Mouse (Mus musculus): ENCODE data around the gene Asic4.
A peak's percentile ranks its signal among the peaks of the same experiment; 100 is the strongest.

Gene Asic4

DNA sequence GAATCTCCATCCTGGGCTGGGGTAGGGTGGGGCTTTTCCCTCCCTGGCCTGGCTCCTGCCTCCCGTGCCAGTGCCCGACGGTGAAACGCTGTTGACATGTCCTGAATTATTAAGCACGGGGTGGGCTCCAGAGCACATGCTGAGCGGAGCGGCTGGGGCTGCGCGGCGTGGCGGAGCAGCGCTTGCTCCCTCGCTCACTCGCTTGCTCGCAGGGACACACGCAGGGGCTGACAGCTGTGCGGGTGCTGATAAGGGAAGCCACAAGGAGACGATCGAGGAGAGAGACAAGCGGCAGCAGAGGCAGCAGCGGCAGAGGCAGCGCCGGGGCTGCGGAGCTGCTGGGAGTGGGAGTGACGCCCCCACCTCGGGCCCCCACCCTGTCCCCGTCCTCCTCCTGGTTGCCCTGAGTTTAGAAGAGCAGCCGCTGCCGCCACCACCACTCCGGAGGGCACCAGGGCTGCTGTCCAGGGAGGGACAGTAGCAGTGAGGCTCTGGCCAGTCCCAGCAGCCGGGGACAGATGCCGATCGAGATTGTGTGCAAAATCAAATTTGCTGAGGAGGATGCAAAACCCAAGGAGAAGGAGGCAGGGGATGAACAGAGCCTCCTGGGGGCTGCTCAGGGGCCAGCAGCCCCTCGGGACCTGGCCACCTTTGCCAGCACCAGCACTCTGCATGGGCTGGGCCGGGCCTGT is at the start of gene Asic4:
TSS of gene Asic4 (plus strand) at position 123 of the 692 bp plus-strand sequence.
- DNase-seq = no peak

DNA sequence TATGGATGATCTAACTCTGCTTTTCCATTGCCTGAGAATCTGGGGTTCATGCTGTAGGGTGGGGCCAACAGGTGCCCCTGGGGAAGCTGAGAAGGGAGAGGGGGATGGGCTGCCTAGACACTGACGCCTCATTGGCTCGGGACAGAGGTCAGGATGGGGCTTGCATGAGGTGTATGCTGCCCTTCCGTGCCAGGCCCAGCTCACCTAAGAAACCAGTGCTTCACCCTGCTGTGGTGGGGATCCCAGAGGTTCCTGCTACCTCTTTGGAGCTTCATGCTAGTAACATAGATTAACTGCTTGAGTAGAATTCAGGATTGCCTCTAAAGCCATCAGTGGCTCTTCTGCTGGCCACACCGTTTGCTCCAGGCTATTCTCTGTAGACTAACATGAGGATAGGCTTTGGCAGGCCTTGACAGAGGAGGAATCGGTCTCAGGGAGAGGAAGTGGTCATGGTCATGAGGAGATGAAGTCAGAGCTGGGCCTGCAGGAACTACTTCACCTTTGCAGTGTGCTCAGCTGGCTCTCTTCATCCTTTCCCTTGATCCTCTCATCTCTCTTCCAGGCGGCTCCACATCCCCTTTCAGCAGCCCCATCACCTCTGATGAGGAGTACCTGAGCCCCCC is 49.6 kb upstream of the Asic4 start:
- no peak for DNase-seq

DNA sequence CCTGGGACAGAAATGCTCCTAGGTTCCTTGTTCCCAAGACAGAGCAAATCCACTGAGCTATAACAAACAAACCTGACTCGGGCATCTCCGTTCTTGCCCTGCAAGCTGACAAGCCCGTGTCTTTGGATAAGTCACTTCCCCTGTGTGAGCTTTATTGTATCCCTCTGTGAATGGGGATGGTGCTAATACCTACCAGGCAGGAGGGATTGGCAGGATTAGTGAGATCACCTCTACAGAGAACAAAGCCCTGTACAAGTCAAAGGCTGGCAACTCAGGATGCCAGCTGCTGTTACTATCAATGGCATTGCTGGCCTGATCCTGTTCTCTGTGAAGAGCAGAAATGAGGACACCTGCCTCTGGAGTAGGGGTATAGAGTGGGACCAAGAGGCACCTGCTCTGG is 44.7 kb upstream of the Asic4 start:
- no peak for DNase-seq

DNA sequence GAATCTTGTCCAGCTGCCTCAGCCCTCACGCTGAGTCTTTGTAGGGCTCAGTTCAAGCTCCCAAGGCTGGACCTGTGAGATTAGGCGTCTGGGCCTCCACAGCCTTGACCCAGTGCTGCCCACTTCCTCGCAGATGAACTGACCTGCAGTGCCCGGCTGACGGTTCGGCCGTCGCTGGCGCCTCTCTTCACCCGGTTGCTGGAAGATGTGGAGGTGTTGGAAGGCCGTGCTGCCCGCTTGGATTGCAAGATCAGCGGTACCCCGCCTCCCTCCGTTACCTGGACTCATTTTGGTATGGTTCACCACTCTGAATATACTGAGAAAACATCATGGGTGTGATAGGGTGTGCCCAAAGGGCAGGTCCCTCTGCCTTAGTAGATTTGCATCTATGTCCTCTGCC is 44.1 kb upstream of the Asic4 start:
- no peak for DNase-seq

DNA sequence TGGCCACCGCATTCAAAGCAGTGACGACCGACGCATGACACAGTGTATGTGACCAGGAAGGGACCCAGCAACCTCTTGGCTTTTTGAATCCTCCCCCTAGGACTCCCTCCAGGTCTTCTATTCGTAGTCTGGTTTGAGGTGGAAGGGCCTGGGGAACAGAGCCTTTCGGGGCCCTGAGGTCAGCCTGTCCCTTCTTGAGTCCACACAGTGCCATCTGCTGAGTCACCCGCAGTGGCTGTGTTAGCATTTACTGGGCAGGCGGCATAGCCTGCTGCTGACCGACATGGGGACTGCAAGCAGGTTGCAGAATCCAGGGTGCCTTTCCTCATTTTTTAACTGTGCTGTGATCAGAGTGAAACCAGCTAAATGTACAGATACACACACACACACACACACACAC is 43.2 kb upstream of the Asic4 start:
- DNase-seq = no peak

DNA sequence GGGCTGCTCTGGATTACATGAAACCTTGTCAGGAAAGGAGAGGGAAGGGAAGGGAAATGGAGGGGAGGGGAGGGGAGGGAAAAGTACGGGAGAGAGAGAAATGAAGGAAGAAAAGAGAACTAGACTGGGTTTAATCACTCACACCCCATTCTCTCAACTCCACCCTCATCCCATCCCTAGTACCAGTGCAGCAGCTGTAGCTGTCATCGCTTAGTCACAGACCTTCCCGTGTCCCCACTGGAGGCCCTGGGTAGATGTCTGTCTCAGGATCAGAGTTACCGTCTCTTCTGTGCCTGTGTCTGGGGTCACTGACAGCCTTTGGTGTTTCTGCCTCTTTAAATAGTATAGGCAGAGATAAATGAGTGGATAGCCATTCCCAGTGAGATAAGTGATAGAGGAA is 42.0 kb upstream of the Asic4 start:
- DNase-seq = no peak

DNA sequence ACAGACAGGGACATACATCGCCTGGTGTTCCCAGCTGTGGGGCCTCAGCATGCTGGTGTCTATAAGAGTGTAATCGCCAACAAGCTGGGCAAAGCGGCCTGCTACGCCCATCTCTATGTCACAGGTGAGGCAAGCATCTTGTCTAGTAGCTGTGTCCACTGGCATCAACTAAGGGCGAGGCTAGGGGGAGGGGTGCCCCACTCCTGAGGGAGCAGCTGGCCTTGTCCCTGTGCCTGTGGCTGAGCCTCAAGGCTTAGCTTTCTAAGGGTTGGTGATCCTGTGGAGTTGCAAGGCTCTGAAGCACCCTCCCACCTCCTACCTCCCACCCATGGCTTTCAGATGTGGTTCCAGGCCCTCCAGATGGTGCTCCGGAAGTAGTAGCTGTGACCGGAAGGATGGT is 40.3 kb upstream of the Asic4 start:
- DNase-seq = no peak

DNA sequence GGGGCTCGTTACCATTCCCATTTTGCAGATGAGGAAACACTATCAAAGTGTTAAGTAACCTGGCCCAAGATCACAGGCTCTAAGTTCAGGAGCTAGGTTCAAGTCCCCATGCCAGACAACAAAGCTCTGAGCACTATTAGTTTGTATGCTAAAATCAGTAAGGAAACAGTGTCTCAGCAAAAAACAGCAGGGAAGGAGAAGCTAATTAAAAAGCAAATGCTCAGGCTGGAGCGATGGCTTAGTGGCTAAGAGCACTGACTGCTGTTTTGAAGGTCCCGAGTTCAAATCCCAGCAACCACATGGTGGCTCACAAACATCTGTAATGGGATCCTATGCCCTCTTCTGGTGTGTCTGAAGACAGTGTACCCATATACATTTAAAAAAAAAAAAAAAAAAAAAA is 38.0 kb upstream of the Asic4 start:
- no peak for DNase-seq

DNA sequence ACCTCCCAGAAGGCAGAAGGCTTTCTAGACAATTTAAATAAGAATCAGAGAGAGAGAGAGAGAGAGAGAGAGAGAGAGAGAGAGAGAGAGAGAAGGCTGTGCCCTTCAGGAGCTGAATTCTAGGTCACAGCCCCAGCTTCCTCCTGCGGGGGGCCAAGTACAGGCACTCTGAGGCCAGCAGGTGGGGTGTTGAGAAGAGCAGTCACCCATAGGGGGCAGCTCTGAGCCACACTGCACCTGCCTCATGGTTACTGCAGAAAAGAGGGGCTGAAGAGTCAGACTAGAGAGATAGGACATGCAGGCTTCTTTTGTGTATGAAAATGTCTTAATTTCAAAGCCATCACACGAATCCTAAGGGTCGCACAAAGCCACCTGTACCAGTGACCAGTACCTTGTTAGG is 36.5 kb upstream of the Asic4 start:
- no peak for DNase-seq

DNA sequence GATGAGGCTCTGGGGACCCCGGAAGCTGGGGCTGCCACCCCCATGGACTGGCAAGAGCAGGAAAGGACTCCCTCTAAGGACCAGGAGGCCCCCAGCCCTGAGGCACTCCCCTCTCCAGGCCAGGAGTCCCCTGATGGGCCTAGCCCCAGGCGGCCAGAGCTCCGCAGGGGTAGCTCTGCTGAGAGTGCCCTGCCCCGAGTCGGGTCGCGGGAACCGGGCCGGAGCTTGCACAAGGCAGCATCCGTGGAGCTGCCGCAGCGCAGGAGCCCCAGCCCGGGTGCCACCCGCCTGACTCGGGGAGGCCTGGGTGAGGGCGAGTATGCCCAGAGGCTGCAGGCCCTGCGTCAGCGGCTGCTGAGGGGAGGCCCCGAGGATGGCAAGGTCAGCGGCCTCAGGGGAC is 28.4 kb upstream of the Asic4 start:
- DNase-seq = no peak

DNA sequence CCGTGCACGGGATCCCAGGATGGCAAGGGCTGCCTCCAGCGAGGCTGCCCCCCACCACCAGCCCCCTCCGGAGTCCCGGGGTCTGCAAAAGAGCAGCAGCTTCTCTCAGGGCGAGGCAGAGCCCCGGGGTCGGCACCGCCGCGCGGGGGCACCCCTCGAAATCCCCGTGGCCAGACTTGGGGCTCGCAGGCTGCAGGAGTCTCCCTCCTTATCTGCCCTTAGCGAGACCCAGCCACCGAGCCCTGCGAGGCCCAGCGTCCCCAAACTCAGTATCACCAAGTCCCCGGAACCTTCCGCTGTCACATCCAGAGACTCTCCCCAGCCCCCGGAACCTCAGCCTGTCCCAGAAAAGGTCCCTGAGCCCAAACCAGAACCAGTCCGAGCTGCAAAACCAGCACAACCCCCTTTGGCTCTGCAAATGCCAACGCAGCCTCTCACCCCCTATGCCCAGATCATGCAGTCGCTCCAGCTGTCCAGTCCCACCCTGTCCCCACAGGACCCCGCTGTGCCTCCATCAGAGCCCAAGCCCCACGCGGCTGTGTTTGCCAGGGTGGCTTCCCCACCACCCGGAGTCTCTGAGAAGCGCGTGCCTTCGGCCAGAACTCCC is 27.9 kb upstream of the Asic4 start:
- no peak for DNase-seq

DNA sequence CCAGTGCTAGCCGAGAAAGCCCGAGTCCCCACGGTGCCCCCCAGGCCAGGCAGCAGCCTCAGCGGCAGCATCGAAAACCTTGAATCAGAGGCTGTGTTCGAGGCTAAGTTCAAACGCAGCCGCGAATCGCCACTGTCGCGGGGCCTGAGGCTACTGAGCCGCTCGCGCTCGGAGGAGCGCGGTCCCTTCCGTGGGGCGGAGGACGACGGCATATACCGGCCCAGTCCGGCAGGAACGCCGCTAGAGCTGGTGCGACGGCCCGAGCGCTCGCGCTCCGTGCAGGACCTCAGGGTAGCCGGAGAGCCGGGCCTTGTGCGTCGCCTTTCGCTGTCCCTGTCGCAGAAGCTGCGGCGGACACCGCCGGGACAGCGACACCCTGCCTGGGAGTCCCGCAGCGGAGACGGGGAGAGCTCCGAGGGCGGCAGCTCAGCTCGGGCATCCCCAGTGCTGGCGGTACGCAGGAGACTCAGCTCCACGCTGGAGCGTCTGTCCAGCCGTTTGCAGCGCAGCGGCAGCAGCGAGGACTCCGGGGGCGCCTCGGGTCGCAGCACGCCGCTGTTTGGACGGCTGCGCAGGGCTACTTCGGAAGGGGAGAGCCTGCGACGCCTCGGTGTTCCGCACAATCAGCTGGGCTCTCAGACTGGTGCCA is 27.3 kb upstream of the Asic4 start:
- DNase-seq = no peak

DNA sequence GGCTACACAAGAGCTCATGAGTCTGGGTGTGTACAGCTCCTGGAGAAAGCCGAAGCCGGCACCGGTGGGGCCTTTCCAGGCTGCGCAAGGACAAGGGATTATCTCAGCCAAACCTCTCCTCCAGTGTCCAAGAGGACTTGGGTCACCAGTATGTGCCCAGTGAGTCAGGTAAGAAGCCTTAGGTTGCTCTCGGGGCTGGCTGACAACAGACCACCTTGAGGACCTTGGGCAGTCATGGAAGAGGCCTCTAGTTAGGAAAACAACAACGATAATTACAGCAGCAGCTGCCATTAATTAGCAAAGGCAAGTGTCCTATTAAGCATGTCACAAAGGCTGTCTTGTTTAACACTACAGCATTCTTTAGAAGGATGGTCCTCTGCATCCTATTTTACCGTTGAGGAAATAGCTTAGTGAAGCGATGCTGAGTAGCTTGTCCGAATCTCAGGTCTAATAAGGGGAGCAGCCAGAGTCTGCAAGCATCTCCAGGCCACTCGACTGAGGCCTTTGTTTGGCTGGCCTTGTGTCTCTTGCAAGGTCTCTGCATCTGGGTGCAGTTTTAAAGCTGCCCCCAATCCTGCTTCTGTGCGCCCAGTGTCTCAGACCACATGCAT is 26.4 kb upstream of the Asic4 start:
- no peak for DNase-seq

DNA sequence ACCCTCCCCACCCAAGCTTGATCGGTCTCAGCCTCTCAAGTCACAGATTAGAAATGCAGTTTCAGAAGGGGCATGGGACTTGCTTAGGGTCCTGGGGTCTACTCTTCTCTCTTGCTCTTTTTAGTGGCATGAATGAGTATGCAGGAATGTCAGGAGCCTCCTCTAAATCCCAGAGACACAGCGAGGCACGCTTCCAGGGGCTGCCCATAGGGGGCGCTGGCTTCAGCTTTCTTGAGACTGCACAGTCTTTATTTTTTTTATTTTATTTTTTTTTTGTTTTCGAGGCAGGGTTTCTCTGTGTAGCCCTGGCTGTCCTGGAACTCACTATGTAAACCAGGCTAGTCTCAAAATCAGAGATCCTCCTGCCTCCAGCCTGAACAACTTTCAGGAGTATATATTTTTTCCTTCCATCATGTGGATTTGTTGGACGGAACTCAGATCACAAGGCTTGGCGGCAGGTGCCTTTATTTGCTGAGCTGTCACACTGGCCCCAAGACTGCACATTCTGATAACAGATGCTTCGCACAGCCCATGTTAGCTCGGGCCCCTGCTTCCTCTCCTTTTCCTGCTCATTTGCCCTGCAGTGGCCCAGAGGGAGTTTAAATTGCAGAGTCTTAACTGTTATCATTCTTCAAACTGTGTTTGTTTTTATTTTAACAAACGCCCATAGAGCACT is 24.3 kb upstream of the Asic4 start:
- no peak for DNase-seq

DNA sequence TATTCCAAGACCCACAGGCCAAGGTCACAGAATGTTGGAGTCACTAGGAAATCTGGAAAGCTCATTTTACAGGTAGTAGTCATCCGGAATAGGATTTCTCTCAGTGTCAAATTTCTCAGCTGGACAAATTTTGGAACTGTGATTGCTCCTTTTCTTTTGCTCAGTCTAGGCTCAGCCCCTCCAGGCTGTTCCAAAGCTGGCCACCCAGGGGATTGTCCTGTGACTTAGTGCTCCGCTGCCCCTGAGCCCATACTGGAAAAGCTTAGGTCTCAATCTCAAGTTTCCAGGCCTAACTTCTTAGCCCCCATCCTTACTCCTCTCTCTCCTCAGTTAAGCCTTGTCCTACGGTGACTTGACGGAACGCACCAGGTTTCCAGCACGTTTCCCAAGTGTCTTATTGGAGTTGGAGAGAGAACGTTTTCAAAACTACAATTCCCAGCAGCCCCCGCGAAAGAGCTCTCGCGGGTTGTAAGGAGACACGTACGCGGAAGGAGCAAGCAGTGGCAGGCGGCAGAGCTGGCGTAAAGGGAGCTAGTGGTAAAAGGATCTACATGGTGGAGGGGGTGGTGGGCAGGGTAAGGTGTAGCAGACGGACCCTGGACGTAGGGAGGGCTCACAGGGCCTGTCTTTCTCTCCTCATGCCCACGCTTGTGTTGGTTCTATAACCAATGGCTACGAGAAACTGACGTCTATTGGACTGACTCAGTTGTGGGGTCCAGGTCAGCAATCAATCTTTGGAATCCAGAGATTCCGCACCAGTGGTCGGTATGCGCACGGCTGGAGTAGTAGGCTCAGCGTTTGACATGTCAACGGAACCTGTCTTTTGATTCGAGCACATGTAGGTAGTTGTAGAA is 14.5 kb upstream of the Asic4 start, which contains the start of gene Gmppa:
TSS of gene Gmppa (plus strand) at position 456 of the 854 bp plus-strand sequence.
- peak; percentile 81 for DNase-seq

DNA sequence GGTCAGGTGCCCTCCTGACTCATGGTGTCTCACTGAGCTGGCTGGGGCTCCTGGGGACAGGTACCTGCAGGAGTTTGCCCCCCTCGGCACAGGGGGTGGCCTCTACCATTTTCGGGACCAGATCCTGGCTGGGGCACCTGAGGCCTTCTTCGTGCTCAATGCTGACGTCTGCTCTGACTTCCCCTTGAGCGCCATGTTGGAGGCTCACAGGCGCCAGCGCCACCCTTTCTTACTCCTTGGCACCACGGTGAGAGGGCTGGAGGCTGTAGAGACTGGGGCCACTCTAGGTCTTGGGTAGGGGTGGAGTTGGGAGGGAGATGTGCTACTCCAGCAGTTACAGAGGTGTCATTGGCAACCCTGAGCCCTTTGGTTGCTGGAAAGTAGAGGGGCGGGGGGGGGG is 11.5 kb upstream of the Asic4 start:
- no peak for DNase-seq

DNA sequence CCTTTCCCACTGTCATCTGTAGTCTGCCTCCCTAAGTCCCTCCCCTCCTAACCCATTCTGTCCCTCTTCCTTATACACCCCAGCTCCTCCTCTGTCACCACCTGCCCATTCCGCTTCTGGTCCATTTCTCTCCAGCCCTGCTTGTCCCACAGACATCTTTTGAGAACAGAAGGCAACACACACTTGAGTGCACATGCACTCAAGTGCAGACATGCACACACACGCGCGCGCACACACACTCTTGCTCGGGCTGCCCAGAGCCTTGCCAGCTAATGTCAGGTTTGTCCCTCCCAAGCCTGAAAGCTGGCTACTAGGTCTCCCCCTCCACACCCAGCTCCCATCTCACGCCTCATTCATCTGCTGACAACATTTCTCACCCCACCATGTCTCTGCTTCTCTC is 9.6 kb upstream of the Asic4 start:
- DNase-seq = no peak

DNA sequence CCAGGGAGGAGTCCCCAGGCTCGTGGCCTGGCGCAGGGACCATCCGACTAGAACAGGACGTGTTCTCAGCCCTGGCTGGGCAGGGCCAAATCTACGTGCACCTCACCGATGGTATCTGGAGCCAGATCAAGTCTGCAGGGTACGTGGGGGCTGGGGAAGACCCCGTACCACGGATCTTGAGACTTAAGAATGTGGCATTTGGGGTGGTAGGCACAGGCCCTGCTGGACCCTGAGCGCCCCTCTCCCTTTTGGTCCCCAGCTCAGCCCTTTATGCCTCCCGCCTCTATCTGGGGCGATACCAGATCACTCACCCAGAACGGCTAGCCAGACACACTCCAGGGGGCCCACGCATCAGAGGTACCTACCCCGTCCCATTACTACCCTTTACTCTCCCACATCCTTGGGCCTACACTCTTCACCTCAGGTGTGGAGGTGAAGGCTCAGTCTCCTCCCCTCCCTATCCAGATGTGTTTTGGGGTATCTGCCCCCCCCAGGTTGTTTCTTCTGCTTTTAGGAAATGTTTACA is 8.7 kb upstream of the Asic4 start:
- no peak for DNase-seq

DNA sequence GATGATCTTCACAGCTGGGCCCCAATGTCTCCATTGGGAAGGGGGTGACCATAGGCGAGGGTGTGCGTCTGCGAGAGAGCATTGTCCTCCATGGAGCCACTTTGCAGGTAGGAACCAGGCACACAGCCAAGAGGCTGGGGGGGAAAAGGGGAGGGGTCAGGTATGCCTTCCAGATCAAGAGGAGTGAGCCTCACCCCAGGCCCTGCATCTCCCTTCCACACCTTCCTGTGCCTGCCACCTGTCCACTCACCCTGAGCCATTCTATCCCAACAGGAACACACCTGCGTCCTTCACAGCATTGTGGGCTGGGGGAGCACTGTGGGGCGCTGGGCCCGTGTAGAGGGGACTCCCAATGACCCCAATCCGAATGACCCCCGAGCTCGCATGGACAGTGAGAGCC is 8.1 kb upstream of the Asic4 start:
- no peak for DNase-seq

DNA sequence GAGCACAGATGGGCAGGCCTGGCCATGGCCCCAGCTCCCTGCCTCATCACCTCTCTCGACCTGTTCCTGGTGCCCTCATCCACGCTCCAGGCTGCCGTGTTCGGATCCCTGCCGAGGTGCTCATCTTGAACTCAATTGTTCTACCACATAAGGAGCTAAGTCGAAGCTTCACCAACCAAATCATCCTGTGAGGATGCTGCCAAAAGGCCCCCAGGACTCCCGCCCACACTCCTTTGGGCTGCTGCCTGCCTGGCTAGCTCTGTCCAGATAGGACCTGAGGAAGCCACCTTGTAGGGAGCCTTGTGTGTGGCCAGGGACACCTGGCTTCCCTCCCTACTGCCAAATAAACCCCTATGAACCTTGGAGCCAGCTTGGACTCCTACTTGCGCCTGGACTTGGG is 7.4 kb upstream of the Asic4 start:
- no peak for DNase-seq

DNA sequence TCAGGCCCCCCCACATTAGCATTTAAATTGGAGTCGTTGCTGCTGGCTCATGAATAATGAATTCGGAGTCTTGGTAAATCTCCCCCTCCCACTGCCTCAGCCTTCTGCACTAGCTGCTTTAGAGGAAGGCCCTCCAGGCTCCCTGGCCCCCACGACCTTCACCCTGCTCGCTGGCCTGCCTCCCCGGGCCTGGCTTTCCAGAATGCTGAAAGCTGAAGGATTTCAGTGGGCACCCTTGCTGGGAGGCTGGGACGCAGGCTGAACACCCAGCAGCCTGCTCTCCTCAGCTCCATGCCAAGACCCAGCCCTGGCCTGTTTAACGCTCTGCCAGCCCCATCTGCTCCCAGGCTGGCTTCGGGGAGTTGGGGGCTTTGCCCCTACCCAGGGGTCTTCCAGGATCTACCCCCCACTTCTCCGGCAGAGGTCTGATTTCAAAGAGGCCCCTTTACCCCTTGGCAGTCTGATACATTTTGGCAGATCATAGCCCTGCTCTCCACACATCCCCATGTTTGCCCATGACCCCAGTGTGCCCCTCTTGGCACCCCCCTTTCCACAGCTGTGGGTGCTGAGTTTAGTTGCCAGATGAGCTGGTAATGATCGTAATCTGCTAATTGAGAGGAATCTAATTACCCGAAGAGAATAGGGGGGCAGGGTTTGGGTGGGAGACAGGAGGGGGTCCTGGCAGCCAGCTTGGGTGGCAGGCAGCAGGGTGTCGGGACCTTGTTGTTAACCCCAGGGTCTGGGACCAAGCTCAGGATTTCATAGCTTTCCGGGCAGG is 6.8 kb upstream of the Asic4 start:
- DNase-seq = no peak

All from kidney, adult 11 months (tissue).